ENCODE assay signal across 17 mouse cellular contexts in the genomic region with DNA sequence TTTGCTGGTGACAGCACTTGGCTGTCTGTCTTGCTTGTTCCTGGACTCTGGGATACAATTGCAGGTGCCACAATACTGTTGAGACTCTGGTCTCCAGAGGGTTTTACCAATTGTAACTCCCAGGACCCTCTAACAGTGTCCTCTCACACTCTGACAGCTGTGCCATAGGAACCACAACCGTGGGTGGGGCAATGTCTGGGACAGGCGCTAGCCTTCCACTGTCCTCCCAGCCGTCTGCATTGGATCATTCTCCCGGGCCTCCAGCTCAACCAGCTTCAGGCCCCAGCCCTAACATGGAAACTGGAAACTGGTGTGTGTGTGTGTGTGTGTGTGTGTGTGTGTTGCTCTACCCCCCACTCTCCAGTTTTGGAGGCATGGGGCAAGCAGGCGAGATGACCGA.
A peak's percentile ranks its signal among the peaks of the same experiment; 100 is the strongest.
DNase-seq lines count a peak whose midpoint lies in the region; ATAC-seq and TF ChIP-seq lines count a peak whose summit lies in the region.
"Had no signal": no experiment of that assay in that cellular context is flagged by ENCODE, and none has a peak within 500 bp of the region (broad histone marks: within the 10 kb centered on the region; RNA-seq: fewer than 3 reads in every experiment).

No protein-coding gene starts in this region.

- H3K36me3 ChIP-seq in forebrain, embryonic 13.5 days (ENCODE audit: poor library complexity, severe bottlenecking), result no peaks in the 10 kb centered on the region
- no peaks in the 10 kb centered on the region for H3K36me3 ChIP-seq in forebrain, embryonic 10.5 days (replicated peaks)
- H3K36me3 ChIP-seq in forebrain, embryonic 16.5 days (ENCODE audit: control insufficient read depth, insufficient read depth), result no peaks in the 10 kb centered on the region
- H3K36me3 ChIP-seq in forebrain, embryonic 11.5 days (ENCODE audit: control insufficient read depth, insufficient read depth, low read length), result no peaks in the 10 kb centered on the region
- H3K36me3 ChIP-seq in limb, embryonic 14.5 days (ENCODE audit: control insufficient read depth, insufficient read depth, low read length), result no peaks in the 10 kb centered on the region
- no peaks in the 10 kb centered on the region for H3K36me3 ChIP-seq in limb, embryonic 10.5 days
- H3K36me3 ChIP-seq: embryonic facial prominence, embryonic 12.5 days; G1E; hindbrain, embryonic 13.5 days had no signal

- H3K4me2 ChIP-seq in forebrain, embryonic 13.5 days, result no peak overlapping the region
- no peak overlapping the region for H3K4me2 ChIP-seq in forebrain, embryonic 16.5 days (ENCODE audit: low read length)
- no peak overlapping the region for H3K4me2 ChIP-seq in forebrain, embryonic 11.5 days (ENCODE audit: low read depth, low read length, severe bottlenecking)
- H3K4me2 ChIP-seq in limb, embryonic 14.5 days (replicated peaks; ENCODE audit: low read depth, low read length, severe bottlenecking), result no peak overlapping the region
- H3K4me2 ChIP-seq: embryonic facial prominence, embryonic 12.5 days; heart, embryonic 11.5 days; hindbrain, embryonic 13.5 days had no signal

- peaks cover 14% of the 10 kb centered on the region for H3K4me1 ChIP-seq in forebrain, embryonic 13.5 days
- no peaks in the 10 kb centered on the region for H3K4me1 ChIP-seq in forebrain, embryonic 10.5 days
- H3K4me1 ChIP-seq in forebrain, embryonic 16.5 days (replicated peaks; ENCODE audit: control insufficient read depth, insufficient read depth, low read length), result 0 out of 2 replicates have a peak, but pooled peaks cover 9% of the 10 kb centered on the region
- no peaks in the 10 kb centered on the region for H3K4me1 ChIP-seq in forebrain, embryonic 11.5 days (replicated peaks; ENCODE audit: control insufficient read depth, insufficient read depth, low read length)
- H3K4me1 ChIP-seq in limb, embryonic 14.5 days (ENCODE audit: control insufficient read depth, insufficient read depth, low read length), result no peaks in the 10 kb centered on the region
- H3K4me1 ChIP-seq in limb, embryonic 10.5 days, result no peaks in the 10 kb centered on the region
- H3K4me1 ChIP-seq: hindbrain, embryonic 13.5 days had no signal

- H3K27ac ChIP-seq in forebrain, embryonic 13.5 days, result no peak overlapping the region
- H3K27ac ChIP-seq in forebrain, embryonic 10.5 days, result no peak overlapping the region
- no peak overlapping the region for H3K27ac ChIP-seq in forebrain, embryonic 16.5 days (ENCODE audit: low read length)
- no peak overlapping the region for H3K27ac ChIP-seq in forebrain, embryonic 11.5 days (ENCODE audit: low read depth, low read length)
- no peak overlapping the region for H3K27ac ChIP-seq in limb, embryonic 14.5 days (replicated peaks; ENCODE audit: low read depth, low read length)
- no peak overlapping the region for H3K27ac ChIP-seq in limb, embryonic 10.5 days
- H3K27ac ChIP-seq: embryonic facial prominence, embryonic 12.5 days; gastrocnemius, adult 2 months; hindbrain, embryonic 13.5 days had no signal

- H3K4me3 ChIP-seq in forebrain, embryonic 13.5 days, result no peak overlapping the region
- no peak overlapping the region for H3K4me3 ChIP-seq in forebrain, embryonic 10.5 days
- H3K4me3 ChIP-seq in forebrain, embryonic 16.5 days (replicated peaks; ENCODE audit: low read length), result no peak overlapping the region
- H3K4me3 ChIP-seq in forebrain, embryonic 11.5 days (ENCODE audit: low read depth, low read length), result no peak overlapping the region
- no peak overlapping the region for H3K4me3 ChIP-seq in limb, embryonic 14.5 days (replicated peaks; ENCODE audit: low read length)
- no peak overlapping the region for H3K4me3 ChIP-seq in limb, embryonic 10.5 days
- H3K4me3 ChIP-seq: embryonic facial prominence, embryonic 12.5 days; erythroblast, embryonic 14.5 days; gastrocnemius, adult 2 months; hindbrain, embryonic 13.5 days had no signal

- ATAC-seq in forebrain, embryonic 13.5 days, result peak; percentile 68
- peak; percentile 38; the same call in 1 of the 2 replicates for ATAC-seq in forebrain, embryonic 16.5 days
- ATAC-seq in forebrain, embryonic 11.5 days (replicated peaks; ENCODE audit: low FRiP score), result no peak
- ATAC-seq in limb, embryonic 14.5 days (ENCODE audit: low FRiP score, low read depth), result peak; percentile 26; the same call in 1 of the 2 replicates
- ATAC-seq: inflammation-experienced regulatory T-cells, adult 6 months; intestine, embryonic 16.5 days; Patski had no signal

- no peaks in the 10 kb centered on the region for H3K27me3 ChIP-seq in forebrain, embryonic 13.5 days
- no peaks in the 10 kb centered on the region for H3K27me3 ChIP-seq in forebrain, embryonic 10.5 days (ENCODE audit: poor library complexity, severe bottlenecking)
- H3K27me3 ChIP-seq in forebrain, embryonic 16.5 days (replicated peaks; ENCODE audit: control insufficient read depth, insufficient read depth, low read length), result no peaks in the 10 kb centered on the region
- no peaks in the 10 kb centered on the region for H3K27me3 ChIP-seq in forebrain, embryonic 11.5 days (ENCODE audit: control insufficient read depth, insufficient read depth, low read length)
- no peaks in the 10 kb centered on the region for H3K27me3 ChIP-seq in limb, embryonic 14.5 days (ENCODE audit: control insufficient read depth, insufficient read depth, low read length)
- H3K27me3 ChIP-seq in limb, embryonic 10.5 days (ENCODE audit: low read depth, poor library complexity, severe bottlenecking), result no peaks in the 10 kb centered on the region
- H3K27me3 ChIP-seq: embryonic facial prominence, embryonic 12.5 days; Patski had no signal

- no peak for DNase-seq in forebrain, embryonic 10.5 days (ENCODE audit: extremely low spot score, low spot score)
- DNase-seq in forebrain, embryonic 11.5 days (ENCODE audit: low spot score), result no peak
- DNase-seq in limb, embryonic 14.5 days (ENCODE audit: low spot score), result no peak
- no peak for DNase-seq in limb, embryonic 10.5 days (ENCODE audit: low spot score)
- DNase-seq: adrenal gland, postnatal 36 days; B cell, adult 2 months had no signal

- TF ChIP-seq POLR2A in limb, embryonic 14.5 days (IDR thresholded peaks at IDR 0.05; ENCODE audit: borderline replicate concordance, extremely low read depth, insufficient read depth, insufficient read length), result no peak

- no peak overlapping the region for H3K9ac ChIP-seq in forebrain, embryonic 13.5 days
- no peak overlapping the region for H3K9ac ChIP-seq in forebrain, embryonic 16.5 days (replicated peaks; ENCODE audit: low read depth, low read length)
- H3K9ac ChIP-seq in forebrain, embryonic 11.5 days (ENCODE audit: low read length), result no peak overlapping the region
- H3K9ac ChIP-seq in limb, embryonic 14.5 days (ENCODE audit: low read depth, low read length, severe bottlenecking), result no peak overlapping the region
- H3K9ac ChIP-seq: embryonic facial prominence, embryonic 12.5 days; hindbrain, embryonic 13.5 days had no signal

- no peaks in the 10 kb centered on the region for H3K9me3 ChIP-seq in forebrain, embryonic 13.5 days (replicated peaks)
- no peaks in the 10 kb centered on the region for H3K9me3 ChIP-seq in forebrain, embryonic 10.5 days
- H3K9me3 ChIP-seq in forebrain, embryonic 16.5 days (ENCODE audit: control insufficient read depth, low read length), result no peaks in the 10 kb centered on the region
- H3K9me3 ChIP-seq in forebrain, embryonic 11.5 days (ENCODE audit: control insufficient read depth, low read length), result no peaks in the 10 kb centered on the region
- H3K9me3 ChIP-seq in limb, embryonic 14.5 days (ENCODE audit: control insufficient read depth, low read length), result no peaks in the 10 kb centered on the region
- H3K9me3 ChIP-seq in limb, embryonic 10.5 days (replicated peaks), result no peaks in the 10 kb centered on the region
- H3K9me3 ChIP-seq: embryonic facial prominence, embryonic 12.5 days; hindbrain, embryonic 13.5 days had no signal

- WGBS in forebrain, embryonic 13.5 days, result 68% methylated on average over 6 of the region's 6 CpGs
- WGBS in forebrain, embryonic 10.5 days, result 84% methylated on average over 6 of the region's 6 CpGs
- 49% methylated on average over 6 of the region's 6 CpGs for WGBS in forebrain, embryonic 16.5 days
- WGBS in forebrain, embryonic 11.5 days, result 77% methylated on average over 6 of the region's 6 CpGs
- 63% methylated on average over 6 of the region's 6 CpGs for WGBS in limb, embryonic 14.5 days
- WGBS in limb, embryonic 10.5 days, result 84% methylated on average over 6 of the region's 6 CpGs
